Mouse (Mus musculus) hematopoietic stem cell, adult 5-6 weeks (primary cell): ENCODE measurements around the gene Katnal1. TPM values are rescaled to one million over a fixed set of nuclear protein-coding genes. Genes with fewer than 3 reads are reported as not detected.
A peak's percentile ranks its signal among the peaks of the same experiment; 100 is the strongest.

Experiments used
- ATAC-seq, 2 experiments: fragments of 125-278 bp in 1 of 2; replicated peaks in 1 of 2; 2 replicates each; pipeline ENCODE4 v1.8.0; 2016 to 2017; ENCODE audit warnings: inconsistent platforms in 2 of 2, mild to moderate bottlenecking in 2 of 2, moderate number of reproducible peaks in 2 of 2, low read depth in 1 of 2, moderate TSS enrichment in 1 of 2; ENCODE audit not compliant: low FRiP score in 2 of 2, poor library complexity in 2 of 2, severe bottlenecking in 2 of 2, insufficient read depth in 1 of 2, low TSS enrichment in 1 of 2
- total RNA-seq: library from RNA; stranded (forward); fragments of 172-1452, 232-1000 nt; gene quantifications from 2 replicates; pipeline ENCODE4 v1.2.3, GENCODE M21; 2017

Katnal1 gene
- total RNA-seq, 1 experiment from 2014 or later = 13.6 TPM

DNA sequence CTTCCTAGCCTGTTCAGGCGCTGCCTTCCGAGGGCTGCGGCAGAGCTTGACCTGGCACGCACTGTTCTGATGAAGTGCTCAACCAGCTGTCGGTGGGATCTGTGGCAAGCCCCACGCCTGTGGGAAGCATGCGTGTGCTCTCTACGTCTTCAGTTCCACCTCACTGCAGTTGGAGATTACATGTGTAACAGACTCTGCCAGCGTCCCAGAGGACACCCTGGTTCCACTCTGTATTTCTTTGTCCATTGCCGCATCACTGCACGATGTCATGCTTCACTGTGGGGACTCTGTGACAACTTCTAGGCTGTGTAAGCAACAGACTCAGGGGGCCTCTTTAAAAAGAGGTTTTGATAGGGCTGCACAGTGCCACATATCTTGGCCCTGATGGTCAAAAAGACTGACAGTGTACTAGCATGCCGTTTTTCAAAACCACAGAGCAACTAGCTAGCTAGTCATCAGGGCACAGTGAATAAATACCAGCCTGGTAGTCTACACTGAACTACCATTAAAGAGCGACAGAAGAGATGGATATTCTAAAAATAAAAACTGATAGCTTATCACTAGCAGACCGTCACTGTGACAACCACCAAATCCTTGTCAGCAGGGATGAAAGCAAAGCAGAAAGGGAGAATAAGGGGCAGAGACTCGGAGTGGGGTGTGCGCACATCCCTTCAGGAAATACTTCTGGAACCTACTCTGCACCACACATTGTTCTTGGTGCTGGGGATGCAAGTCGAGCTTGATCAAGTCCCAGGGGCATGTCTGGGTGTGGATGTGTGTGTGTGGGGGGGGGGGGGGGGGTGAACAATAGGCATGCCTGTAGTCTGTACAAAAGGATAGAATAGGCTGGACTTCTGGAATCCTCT, 20.7 kb downstream of the Katnal1 start:
- no peak for ATAC-seq

DNA sequence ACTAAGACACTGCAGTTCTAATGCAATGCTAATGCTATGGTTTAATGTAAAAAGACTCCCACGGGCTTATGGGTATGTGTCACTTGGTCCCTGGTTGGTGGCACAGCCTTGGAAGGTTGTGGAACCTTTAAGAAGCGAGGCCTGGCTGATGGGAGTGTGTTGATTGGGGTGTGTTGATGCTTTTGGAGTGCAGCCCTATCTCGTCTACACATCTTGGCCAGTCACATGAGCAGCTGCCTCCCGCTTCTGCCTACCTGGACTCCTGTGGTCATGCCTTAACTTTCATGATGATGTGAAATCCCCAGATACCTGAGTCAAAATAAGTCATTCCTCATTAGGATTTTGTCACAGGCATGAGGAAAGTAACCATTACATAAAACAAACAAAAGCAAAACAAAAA, 22.8 kb downstream of the Katnal1 start:
- ATAC-seq = no peak

DNA sequence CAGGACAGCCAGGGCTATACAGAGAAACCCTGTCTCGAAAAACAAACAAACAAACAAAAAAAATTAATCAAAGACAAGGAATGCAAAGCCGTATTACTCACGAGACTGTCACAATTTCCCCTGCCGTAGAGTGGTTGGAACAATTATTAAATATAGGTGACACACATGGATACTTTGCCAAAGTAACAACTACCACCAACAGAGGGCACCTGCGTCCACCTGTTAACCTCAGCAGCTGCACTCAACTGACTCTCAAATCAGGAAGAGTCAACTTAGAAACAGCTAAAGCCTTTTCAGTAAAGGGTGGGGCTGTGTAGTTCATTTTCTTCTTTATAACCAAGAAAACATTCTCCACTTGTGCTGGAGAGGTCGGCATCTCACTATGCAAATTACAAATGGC, 24.3 kb downstream of the Katnal1 start:
- peak; percentile 60 to 64 for ATAC-seq

DNA sequence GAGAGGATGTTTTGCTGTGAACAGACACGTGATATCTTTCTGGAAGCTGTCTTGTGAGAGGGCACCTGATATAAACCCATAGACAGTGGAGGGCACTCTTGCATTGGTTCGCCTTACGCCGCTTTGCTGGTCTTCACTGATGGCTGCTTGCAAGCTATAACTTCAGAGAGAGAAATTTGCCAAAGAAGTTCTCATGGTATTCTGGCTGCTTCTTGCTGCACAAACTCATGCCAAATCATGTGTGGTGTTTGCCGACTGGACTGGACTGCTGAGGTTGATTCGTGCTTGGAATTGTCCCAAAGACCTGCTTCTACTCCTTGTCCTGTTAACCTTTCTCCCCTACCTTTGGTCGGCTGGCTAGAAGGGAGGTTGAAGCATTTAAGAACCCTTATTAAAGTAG, 29.8 kb downstream of the Katnal1 start:
- ATAC-seq = no peak

GRCm38 (mm10) chr5:148897941-148898417, 31.1 kb downstream of the Katnal1 start:
- ATAC-seq = peak; percentile 54 to 58

DNA sequence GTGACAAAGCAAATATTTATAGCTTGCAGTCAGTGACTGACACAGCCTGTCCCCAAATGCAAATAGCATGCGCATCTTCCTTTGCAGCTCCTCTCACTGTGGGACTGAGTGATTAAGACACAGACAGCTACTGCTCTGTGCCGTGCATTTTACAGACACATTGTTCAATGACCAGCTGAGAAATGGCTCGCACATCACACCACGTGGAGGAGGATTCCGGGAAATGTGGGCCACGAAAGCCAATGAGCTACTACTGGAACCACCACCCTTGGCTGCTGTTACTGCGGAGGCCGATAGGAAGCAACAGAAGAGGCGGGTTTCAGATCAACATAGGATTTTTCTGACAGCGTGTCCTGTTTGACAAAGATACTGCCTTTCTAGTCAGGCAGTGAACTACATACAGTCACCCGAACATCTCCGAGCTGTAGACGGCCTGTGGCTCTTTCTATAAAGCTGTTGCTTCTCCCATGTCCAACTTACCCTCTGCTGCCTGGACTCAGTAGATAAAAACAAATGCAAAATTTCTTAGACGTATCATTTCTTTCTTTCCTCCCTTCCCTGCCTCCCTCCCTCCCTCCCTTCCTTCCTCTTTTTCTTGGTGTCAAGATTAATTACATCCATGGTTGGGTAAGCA, 31.9 kb downstream of the Katnal1 start:
- ATAC-seq = peak; percentile 66 to 84

DNA sequence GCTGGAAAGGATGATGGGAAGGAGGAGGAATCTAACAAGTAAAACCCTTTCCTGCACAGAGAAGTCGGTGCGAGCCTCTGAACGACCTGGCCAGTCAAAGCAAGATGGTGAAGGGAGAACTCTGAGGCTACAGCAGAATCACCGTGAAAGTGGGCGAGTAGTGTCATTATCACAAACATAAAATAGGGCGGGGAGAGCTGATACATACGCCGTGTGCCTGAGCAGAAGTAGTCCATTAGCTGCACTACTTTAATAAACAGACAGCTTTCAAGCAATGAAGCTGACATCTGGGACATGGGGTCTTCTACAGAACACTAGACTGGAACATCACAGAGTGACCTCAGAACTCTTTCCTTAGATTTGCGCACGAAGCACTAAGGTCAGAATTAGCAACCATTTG, 32.6 kb downstream of the Katnal1 start:
- no peak for ATAC-seq

DNA sequence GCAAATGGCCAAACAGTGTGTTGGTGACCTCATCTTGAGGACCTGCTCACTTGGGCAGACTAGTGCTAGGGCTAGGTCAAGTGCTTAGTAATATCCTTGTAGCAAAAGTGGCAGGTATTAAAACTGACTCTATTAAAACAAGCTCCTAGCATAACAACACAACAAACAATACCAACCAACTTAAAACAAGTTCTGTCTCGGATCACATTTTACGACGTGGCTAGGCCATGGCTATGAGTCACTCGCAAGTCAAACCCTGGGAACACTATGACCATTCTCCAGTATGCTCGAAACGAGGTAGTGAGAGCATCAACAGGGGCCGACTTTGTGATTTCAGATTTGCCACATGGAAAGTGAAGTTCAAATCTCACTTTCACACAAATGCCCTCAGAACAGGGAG, 33.3 kb downstream of the Katnal1 start:
- no peak for ATAC-seq

GRCm38 (mm10) chr5:148895034-148895433, 34.1 kb downstream of the Katnal1 start:
- no peak for ATAC-seq

- no peak for ATAC-seq
These were observed 38.9 kb downstream of the Katnal1 start for GRCm38 (mm10) chr5:148890237-148890636.

DNA sequence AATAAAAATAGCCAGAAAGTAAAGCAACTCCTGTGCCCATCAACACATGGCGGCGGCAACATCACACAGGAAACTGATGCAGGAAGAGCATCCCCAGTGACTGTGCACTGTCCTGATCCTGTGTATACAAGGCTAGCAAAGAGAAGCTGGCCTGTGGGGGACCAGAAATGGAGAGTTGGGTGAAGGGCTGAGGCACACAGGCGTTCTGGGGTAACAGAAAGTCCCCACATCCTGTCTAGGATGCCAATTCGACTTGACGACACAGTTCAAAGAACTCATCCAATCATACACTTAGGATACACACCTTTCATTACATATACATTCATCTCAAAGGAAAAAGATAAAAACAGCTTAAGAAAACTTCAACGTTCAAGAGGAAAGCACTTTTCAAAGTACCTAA, 41.1 kb downstream of the Katnal1 start:
- ATAC-seq = no peak

GRCm38 (mm10) chr5:148885821-148886609, 43.1 kb downstream of the Katnal1 start:
- ATAC-seq = no peak; a peak in 1 of 4 replicates

DNA sequence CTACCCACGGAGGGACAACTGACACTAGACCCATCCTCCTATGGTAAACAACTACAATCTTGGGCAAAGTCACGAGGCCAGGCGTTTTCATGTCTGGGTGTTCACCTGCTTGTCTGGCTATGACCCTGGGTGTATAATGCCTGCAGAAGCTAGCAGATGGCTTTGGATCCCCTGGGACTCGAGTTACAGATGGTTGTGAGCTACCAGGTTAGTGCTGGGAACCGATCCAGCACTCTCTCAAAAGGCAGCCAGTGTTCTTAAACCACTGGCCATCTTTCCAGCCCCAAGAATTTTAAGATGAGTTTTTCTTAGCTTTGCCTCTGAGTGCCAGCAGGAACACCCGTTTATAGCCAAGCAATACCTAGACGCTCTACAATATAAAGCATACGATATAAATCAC, 45.4 kb downstream of the Katnal1 start:
- ATAC-seq = no peak

DNA sequence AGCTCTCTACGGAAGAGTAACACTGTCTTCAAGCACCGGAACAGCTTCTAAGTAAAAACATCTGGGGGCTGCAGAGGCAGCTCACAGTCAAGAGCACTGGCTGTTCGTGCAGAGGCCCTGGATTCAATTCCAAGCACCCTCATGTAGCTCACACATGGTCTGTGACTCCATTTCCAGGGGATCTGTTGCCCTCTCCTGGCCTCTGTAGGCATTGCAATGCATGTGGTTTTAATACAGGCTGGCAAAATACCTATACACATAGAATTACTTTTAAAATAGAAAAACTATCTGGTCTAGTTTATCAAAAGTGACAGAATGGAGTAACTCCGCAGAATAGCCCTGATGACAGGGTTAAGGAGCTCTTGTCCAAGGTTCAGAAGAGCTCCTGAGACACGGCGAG, 49.9 kb downstream of the Katnal1 start:
- no peak; a peak in 1 of 4 replicates for ATAC-seq

GRCm38 (mm10) chr5:148873116-148873515, 56.0 kb downstream of the Katnal1 start:
- no peak for ATAC-seq

GRCm38 (mm10) chr5:148869583-148869982, 59.5 kb downstream of the Katnal1 start:
- ATAC-seq = no peak

- 0 out of 4 replicates have a peak, but pooled peaks of 1 of the 2 experiments have one; percentile 26 for ATAC-seq
These were observed 61.4 kb downstream of the Katnal1 start for GRCm38 (mm10) chr5:148867766-148868165.

DNA sequence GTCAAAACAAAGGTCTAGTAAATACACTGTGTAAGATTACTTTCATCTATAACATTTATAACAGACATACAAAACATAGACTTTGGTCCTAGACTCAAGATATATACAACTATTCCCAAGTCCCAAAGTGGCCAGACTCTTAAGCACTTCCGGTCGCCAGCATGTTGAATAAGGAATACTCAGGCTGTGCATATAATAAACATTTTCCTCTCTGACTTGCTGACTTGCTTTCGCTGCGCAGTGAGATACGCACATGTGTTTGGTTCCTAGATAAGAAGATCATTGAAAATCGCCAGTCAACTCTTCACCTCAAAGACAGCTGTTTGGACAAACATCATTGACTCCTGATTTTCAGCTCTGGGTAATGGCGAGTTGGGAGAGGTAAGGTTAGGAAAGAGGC, 61.9 kb downstream of the Katnal1 start:
- no peak for ATAC-seq
